Mouse (Mus musculus) adrenal gland, postnatal 10 days (tissue): ENCODE measurements at regions not wholly inside any gene's neighbourhood (a gene's known extent, or its start where the extent isn't known, plus 50 kb on each side); places are given as distances from the start of the nearest gene placed in this dataset.

Source experiments
- DNase-seq: peaks from one replicate; pipeline ENCODE4 v3.0.0; 2021; ENCODE audit warnings: mixed read lengths

- no peak for DNase-seq
Measured at GRCm38 (mm10) chr1:183754500-183754899, 258.6 kb upstream of the Dusp10 start.

GRCm38 (mm10) chr1:183756716-183757115 lies 256.4 kb upstream of the Dusp10 start:
- no peak for DNase-seq

GRCm38 (mm10) chr1:183763864-183764726 lies 249.0 kb upstream of the Dusp10 start:
- DNase-seq: no peak

- no peak for DNase-seq
Measured at GRCm38 (mm10) chr1:183772844-183773243, 240.3 kb upstream of the Dusp10 start.

GRCm38 (mm10) chr1:183780180-183780579 lies 232.9 kb upstream of the Dusp10 start:
- no peak for DNase-seq

GRCm38 (mm10) chr1:183780779-183781178 lies 232.3 kb upstream of the Dusp10 start:
- peak; percentile 22 for DNase-seq

- no peak for DNase-seq
Measured at GRCm38 (mm10) chr1:183783440-183784130, 229.5 kb upstream of the Dusp10 start.

- DNase-seq: no peak
Measured at GRCm38 (mm10) chr1:183792230-183792813, 220.8 kb upstream of the Dusp10 start.

GRCm38 (mm10) chr1:183793324-183793723 lies 219.8 kb upstream of the Dusp10 start:
- no peak for DNase-seq

- no peak for DNase-seq
Measured at GRCm38 (mm10) chr1:183793913-183794445, 219.1 kb upstream of the Dusp10 start.

GRCm38 (mm10) chr1:183802351-183802750 lies 210.8 kb upstream of the Dusp10 start:
- DNase-seq: no peak

GRCm38 (mm10) chr1:183803357-183803756 lies 209.7 kb upstream of the Dusp10 start:
- DNase-seq: no peak

GRCm38 (mm10) chr1:183803826-183804225 lies 209.3 kb upstream of the Dusp10 start:
- no peak for DNase-seq

- DNase-seq: no peak
Measured at GRCm38 (mm10) chr1:183804295-183804694, 208.8 kb upstream of the Dusp10 start.

GRCm38 (mm10) chr1:183806864-183807730 lies 206.0 kb upstream of the Dusp10 start:
- no peak for DNase-seq

- no peak for DNase-seq
Measured at GRCm38 (mm10) chr1:183808168-183808567, 204.9 kb upstream of the Dusp10 start.

GRCm38 (mm10) chr1:183820555-183820954 lies 192.5 kb upstream of the Dusp10 start:
- DNase-seq: peak; percentile 12

GRCm38 (mm10) chr1:183826300-183826699 lies 186.8 kb upstream of the Dusp10 start:
- DNase-seq: no peak

GRCm38 (mm10) chr1:183845135-183845534 lies 168.0 kb upstream of the Dusp10 start:
- no peak for DNase-seq

- peak; percentile 21 for DNase-seq
Measured at GRCm38 (mm10) chr1:183853956-183854613, 159.0 kb upstream of the Dusp10 start.

- DNase-seq: no peak
Measured at GRCm38 (mm10) chr1:183865111-183865510, 148.0 kb upstream of the Dusp10 start.
